Mouse (Mus musculus) stomach, postnatal 0 days (tissue): ENCODE data around the gene Tppp3.
A peak's percentile ranks its signal among the peaks of the same experiment; 100 is the strongest.

ENCODE experiments used
- CTCF ChIP-seq: IDR thresholded peaks from 2 replicates; pipeline ENCODE4 v1.5.1; 2016; ENCODE audit warnings: antibody characterized with exemption, low read depth, mild to moderate bottlenecking, moderate library complexity
- EP300 ChIP-seq: optimal IDR thresholded peaks from 2 replicates; pipeline ENCODE3; 2016; ENCODE audit warnings: antibody characterized with exemption

DNA sequence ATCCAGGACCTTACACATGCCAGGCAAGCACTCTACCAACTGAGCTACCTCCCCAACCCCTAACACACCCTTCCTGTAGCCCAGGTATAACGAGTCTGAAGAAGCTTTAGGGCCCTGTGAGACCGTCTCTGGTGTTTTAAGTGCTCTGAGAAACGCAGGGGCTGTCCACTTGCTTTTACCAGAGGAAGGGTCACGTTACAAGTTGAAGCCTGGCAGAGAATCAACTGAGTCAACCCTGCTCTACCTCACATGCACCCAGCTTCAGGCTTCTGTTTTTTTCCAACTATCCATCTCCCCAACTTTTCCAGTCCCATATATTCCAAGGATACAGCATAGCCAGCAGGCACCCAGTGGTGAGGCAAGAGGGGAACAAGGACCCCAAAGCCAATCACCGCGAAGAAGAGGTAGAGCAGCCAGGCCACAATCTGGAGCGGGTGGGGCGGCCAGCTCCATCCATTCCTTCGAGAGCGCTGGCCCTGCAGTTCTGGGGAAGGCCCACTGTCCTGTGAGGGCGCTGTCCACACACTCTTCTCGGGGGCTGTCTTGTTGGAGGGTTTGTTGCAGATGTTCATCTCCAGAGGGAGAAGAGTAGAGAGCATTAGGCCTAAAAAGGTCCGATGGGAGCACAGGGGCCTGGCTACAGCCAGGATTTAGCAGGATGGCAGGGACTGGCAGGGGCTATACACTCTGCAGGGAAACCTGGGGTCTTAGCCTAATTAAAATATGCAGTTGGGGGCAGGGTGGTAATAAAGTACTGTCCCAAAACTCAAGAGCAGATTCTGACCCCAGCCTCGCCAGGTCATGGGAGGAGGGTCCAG, 12.1 kb upstream of the Tppp3 start:
- TF ChIP-seq CTCF (peak; percentile 82), EP300 (no peak)
